Mouse (Mus musculus) embryo, embryonic 9.5 days (tissue): ENCODE measurements around the gene Telo2.
"Not testable (repeated sequence)": the region's sequence is repeated elsewhere in the genome, so short reads cannot be mapped to it uniquely, and the experiment has no call there.

Experiments
- DNase-seq: peaks from one replicate; pipeline ENCODE4 v3.0.0-alpha.2; 2017; ENCODE audit errors: extremely low spot score

Telo2 gene

GRCm38 (mm10) chr17:25115664-25116432 is at the start of gene Telo2:
Gene Telo2, minus strand, starts transcription at chr17:25115967.
- DNase-seq, result peak; percentile 91

- DNase-seq, result no peak
Measured at GRCm38 (mm10) chr17:25164770-25165169, 49.0 kb upstream of the Telo2 start.

GRCm38 (mm10) chr17:25163387-25163786 is 47.6 kb upstream of the Telo2 start:
- no peak for DNase-seq

- no peak for DNase-seq
Measured at GRCm38 (mm10) chr17:25162161-25162560, 46.4 kb upstream of the Telo2 start, which contains the start of gene Ccdc154. Gene Ccdc154, plus strand, starts transcription at chr17:25162461.

- no peak for DNase-seq
Measured at GRCm38 (mm10) chr17:25139960-25140359, 24.2 kb upstream of the Telo2 start.

GRCm38 (mm10) chr17:25138803-25139202 is 23.0 kb upstream of the Telo2 start:
- no peak for DNase-seq

GRCm38 (mm10) chr17:25135622-25136021 is 19.9 kb upstream of the Telo2 start:
- no peak for DNase-seq

GRCm38 (mm10) chr17:25133275-25133698 is 17.5 kb upstream of the Telo2 start, which contains the start of gene Clcn7:
Gene Clcn7, plus strand, starts transcription at chr17:25133391.
- peak; percentile 86 for DNase-seq

GRCm38 (mm10) chr17:25130060-25130459 is 14.3 kb upstream of the Telo2 start:
- DNase-seq, result no peak

- DNase-seq, result no peak
Measured at GRCm38 (mm10) chr17:25127681-25128080, 11.9 kb upstream of the Telo2 start.

GRCm38 (mm10) chr17:25127079-25127478 is 11.3 kb upstream of the Telo2 start:
- no peak for DNase-seq

GRCm38 (mm10) chr17:25125442-25126060 is 9.8 kb upstream of the Telo2 start:
- not testable (repeated sequence) for DNase-seq

GRCm38 (mm10) chr17:25123979-25124378 is 8.2 kb upstream of the Telo2 start:
- DNase-seq, result no peak

- DNase-seq, result no peak
Measured at GRCm38 (mm10) chr17:25120406-25120805, 4.6 kb upstream of the Telo2 start, which contains the start of gene Ptx4. Gene Ptx4, plus strand, starts transcription at chr17:25120760.

- no peak for DNase-seq
Measured at GRCm38 (mm10) chr17:25117263-25117662, 1.5 kb upstream of the Telo2 start.

- DNase-seq, result no peak
Measured at GRCm38 (mm10) chr17:25114908-25115645, 690 bp downstream of the Telo2 start.

- no peak for DNase-seq
Measured at GRCm38 (mm10) chr17:25112423-25112810, 3.4 kb downstream of the Telo2 start.

- no peak for DNase-seq
Measured at GRCm38 (mm10) chr17:25111739-25112422, 3.9 kb downstream of the Telo2 start.

- no peak for DNase-seq
Measured at GRCm38 (mm10) chr17:25111220-25111619, 4.5 kb downstream of the Telo2 start.

GRCm38 (mm10) chr17:25110590-25110989 is 5.2 kb downstream of the Telo2 start:
- DNase-seq, result no peak

GRCm38 (mm10) chr17:25109578-25109977 is 6.2 kb downstream of the Telo2 start:
- DNase-seq, result peak; percentile 39

- no peak for DNase-seq
Measured at GRCm38 (mm10) chr17:25107786-25108185, 8.0 kb downstream of the Telo2 start.
